Mouse (Mus musculus): Measurements from ENCODE around the gene Styx. TPM values are rescaled to one million over a fixed set of nuclear protein-coding genes. Genes with fewer than 3 reads are reported as not detected.

Gene Styx
- polyA plus RNA-seq, 2 experiments = 3.8 to 15.5 TPM

DNA sequence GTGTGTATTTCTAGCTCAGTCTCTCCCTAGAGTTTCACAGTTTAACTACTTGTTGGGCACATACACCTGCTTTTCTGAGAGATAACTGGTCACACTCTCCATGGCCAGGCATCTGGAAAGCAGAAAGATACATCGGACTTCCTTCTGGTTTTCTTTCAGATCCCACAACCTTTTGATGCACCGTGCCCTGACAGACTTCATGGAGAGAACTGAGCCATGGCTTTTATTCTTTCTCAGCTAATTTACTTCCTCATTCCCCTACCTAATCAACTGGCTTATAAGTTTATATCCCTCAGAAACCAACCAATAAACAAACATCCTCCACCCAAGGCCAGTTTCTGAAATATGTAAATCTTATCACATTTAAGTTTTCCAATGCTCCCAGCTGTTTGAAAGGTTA is 28.4 kb upstream of the Styx start:
- H3K36me3 ChIP-seq (replicated peaks; ENCODE audit: control insufficient read depth, insufficient read depth, low read depth) = no peaks in the 10 kb centered on the region
- no peak overlapping the region for H3K4me3 ChIP-seq (ENCODE audit: insufficient read depth in 1 of 2, low read depth in 2 of 2, low read length in 2 of 2)
- TF ChIP-seq CTCF (IDR thresholded peaks at IDR 0.05; ENCODE audit: low read depth) = no peak
- no peak for TF ChIP-seq EP300 (IDR thresholded peaks at IDR 0.05; ENCODE audit: low read depth)
- H3K4me1 ChIP-seq (replicated peaks; ENCODE audit: control insufficient read depth in 2 of 2, insufficient read depth in 2 of 2, low read length in 1 of 2) = peaks cover 39 to 41% of the 10 kb centered on the region in 2 experiments
- no peaks in the 10 kb centered on the region for H3K9me3 ChIP-seq (ENCODE audit: control insufficient read depth, low read length)
- ATAC-seq (ENCODE audit: insufficient read depth) (no peak), DNase-seq (ENCODE audit: low read depth in 3 of 3, low spot score in 3 of 3) (no peak)
- no peak overlapping the region; the same call in 1 of the 2 replicates for H3K9ac ChIP-seq (replicated peaks)
- no peaks in the 10 kb centered on the region for H3K27me3 ChIP-seq (ENCODE audit: control insufficient read depth, insufficient read depth, low read length)
- peak overlapping the region; percentile 49 for H3K4me2 ChIP-seq (ENCODE audit: low read depth)
- H3K27ac ChIP-seq = peak overlapping the region; percentile 82
- 76% methylated on average over 2 of the region's 2 CpGs for WGBS (ENCODE audit: insufficient replicate concordance)

DNA sequence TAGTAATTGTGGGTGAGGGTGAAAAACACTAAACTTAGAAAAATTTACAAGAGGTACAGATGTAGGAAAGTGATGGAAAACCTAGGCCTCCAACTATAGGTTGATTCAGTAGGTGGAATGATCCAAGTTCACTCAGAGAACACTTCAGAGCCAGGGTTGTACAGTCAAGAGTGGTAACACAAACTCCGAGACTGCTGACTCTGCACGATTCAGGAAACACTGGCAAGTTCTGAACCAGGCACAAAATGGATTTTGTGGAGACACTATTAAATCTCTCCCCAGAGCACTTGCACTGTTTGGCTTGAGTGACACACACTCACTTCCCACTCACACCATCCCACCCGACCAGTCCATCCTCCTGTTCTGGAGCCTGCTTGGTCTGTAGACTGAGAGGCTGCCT is 27.6 kb upstream of the Styx start:
- Histone ChIP-seq H3K27me3 (ENCODE audit: control insufficient read depth, insufficient read depth, low read length) (no peaks in the 10 kb centered on the region), H3K27ac (no peak overlapping the region), H3K4me1 (replicated peaks; ENCODE audit: control insufficient read depth in 2 of 2, insufficient read depth in 2 of 2, low read length in 1 of 2) (peaks cover 43 to 45% of the 10 kb centered on the region in 2 experiments), H3K4me3 (ENCODE audit: insufficient read depth in 1 of 2, low read depth in 2 of 2, low read length in 2 of 2) (no peak overlapping the region), H3K36me3 (replicated peaks; ENCODE audit: control insufficient read depth, insufficient read depth, low read depth) (no peaks in the 10 kb centered on the region), H3K4me2 (ENCODE audit: low read depth) (no peak overlapping the region), H3K9ac (replicated peaks) (no peak overlapping the region), H3K9me3 (ENCODE audit: control insufficient read depth, low read length) (no peaks in the 10 kb centered on the region)
- TF ChIP-seq EP300 (IDR thresholded peaks at IDR 0.05; ENCODE audit: low read depth) = no peak
- TF ChIP-seq CTCF (IDR thresholded peaks at IDR 0.05; ENCODE audit: low read depth) = no peak
- DNase-seq (ENCODE audit: low read depth in 3 of 3, low spot score in 3 of 3) (no peak), ATAC-seq (ENCODE audit: insufficient read depth) (no peak)
- WGBS (ENCODE audit: insufficient replicate concordance) = 74% methylated on average over 3 of the region's 3 CpGs

DNA sequence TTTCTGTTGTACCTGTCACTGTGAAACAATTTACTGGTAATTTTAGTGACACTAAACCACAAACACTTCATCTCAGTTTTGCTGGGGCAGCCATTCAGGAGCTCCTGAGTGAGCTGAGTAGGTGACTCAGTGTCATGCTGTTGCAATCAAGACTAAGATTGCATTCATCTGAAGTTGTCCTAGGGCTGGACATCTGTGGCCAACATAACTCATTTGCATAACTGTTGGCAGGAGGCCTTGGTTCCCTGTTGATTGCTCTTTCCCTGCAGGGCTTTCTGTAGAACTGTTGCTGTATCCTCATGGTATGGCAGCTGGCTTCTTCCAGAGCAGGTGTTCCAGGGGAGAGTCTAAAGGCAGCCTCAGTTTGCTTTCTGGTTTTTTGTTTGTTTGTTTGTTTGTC is 25.4 kb upstream of the Styx start:
- ATAC-seq (ENCODE audit: insufficient read depth) = no peak
- no peak overlapping the region for H3K27ac ChIP-seq
- H3K9me3 ChIP-seq (ENCODE audit: control insufficient read depth, low read length) = no peaks in the 10 kb centered on the region
- TF ChIP-seq CTCF (IDR thresholded peaks at IDR 0.05; ENCODE audit: low read depth) (no peak), EP300 (IDR thresholded peaks at IDR 0.05; ENCODE audit: low read depth) (no peak)
- H3K36me3 ChIP-seq (replicated peaks; ENCODE audit: control insufficient read depth, insufficient read depth, low read depth) = no peaks in the 10 kb centered on the region
- no peak for DNase-seq (ENCODE audit: low read depth in 3 of 3, low spot score in 3 of 3)
- H3K4me1 ChIP-seq (replicated peaks; ENCODE audit: control insufficient read depth in 2 of 2, insufficient read depth in 2 of 2, low read length in 1 of 2) = peaks cover 38% of the 10 kb centered on the region in 2 experiments
- no peak overlapping the region for H3K4me3 ChIP-seq (ENCODE audit: insufficient read depth in 1 of 2, low read depth in 2 of 2, low read length in 2 of 2)
- H3K27me3 ChIP-seq (ENCODE audit: control insufficient read depth, insufficient read depth, low read length) = no peaks in the 10 kb centered on the region
- no peak overlapping the region for H3K4me2 ChIP-seq (ENCODE audit: low read depth)
- H3K9ac ChIP-seq (replicated peaks) = no peak overlapping the region

DNA sequence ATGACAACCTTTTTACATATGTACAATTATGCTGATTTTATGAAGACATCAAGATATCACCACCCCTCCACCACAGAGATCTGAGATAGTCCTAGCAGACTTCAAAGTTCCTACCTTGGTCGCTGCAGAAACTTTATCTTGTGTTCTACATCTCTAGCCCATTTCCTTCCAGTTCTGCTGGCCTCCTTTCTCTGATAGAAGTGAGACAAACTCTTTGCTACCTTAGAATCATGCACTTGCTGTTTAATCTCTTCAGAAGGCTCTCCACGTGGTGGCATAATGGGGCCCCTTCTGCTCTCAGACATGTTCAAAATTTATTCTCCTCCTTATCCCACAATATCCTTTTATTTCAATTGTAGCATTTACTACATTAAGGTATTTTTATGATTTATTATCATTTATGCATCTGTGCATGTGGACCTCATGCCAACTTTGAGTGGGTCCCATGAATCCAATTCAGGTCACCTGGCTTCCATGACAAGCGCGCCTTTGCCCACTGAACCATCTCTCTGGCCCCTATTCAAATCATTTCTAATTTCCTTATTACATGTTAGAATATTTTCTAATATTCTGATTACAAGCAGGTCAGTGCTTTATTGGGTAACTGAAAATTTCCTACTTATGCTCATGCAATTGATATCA is 22.7 kb upstream of the Styx start:
- Histone ChIP-seq H3K36me3 (replicated peaks; ENCODE audit: control insufficient read depth, insufficient read depth, low read depth) (peaks cover 22% of the 10 kb centered on the region), H3K4me2 (ENCODE audit: low read depth) (no peak overlapping the region; the same call in 1 of the 2 replicates), H3K4me3 (ENCODE audit: insufficient read depth in 1 of 2, low read depth in 2 of 2, low read length in 2 of 2) (no peak overlapping the region), H3K27me3 (ENCODE audit: control insufficient read depth, insufficient read depth, low read length) (no peaks in the 10 kb centered on the region), H3K9ac (replicated peaks) (no peak overlapping the region), H3K9me3 (ENCODE audit: control insufficient read depth, low read length) (no peaks in the 10 kb centered on the region), H3K27ac (no peak overlapping the region), H3K4me1 (replicated peaks; ENCODE audit: control insufficient read depth in 2 of 2, insufficient read depth in 2 of 2, low read length in 1 of 2) (peaks cover 16 to 20% of the 10 kb centered on the region in 2 experiments)
- no peak for ATAC-seq (ENCODE audit: insufficient read depth)
- 57% methylated on average over 4 of the region's 4 CpGs for WGBS (ENCODE audit: insufficient replicate concordance)
- DNase-seq (ENCODE audit: low read depth in 3 of 3, low spot score in 3 of 3) = no peak
- TF ChIP-seq CTCF (IDR thresholded peaks at IDR 0.05; ENCODE audit: low read depth) (no peak), EP300 (IDR thresholded peaks at IDR 0.05; ENCODE audit: low read depth) (no peak)

DNA sequence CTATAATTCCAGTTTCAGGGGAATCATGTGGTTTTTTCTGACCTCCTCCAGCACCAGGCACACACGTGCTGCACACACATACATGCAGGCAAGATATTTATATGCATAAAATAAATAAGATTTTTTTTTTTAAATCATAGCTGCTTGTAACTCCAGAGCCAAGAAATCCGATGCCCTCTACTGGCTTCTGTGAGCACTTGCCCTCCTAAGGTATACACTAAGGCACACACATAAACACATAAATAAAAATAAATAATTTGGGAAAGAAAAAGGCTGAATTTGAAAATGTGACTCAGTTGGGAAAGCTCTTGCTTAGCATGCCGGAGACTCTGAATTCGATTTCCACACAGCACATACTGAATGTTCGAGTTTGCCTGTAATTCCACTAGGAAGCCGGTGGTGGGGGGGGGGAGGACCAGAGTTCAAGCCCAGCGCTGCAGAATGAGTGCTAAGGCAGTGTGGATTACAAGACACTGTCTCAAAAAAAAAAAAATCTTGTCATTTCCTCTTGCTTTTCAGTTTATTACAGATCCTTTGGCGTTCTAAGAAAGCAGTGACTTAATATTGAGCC is 21.8 kb upstream of the Styx start:
- Histone ChIP-seq H3K27me3 (ENCODE audit: control insufficient read depth, insufficient read depth, low read length) (no peaks in the 10 kb centered on the region), H3K4me2 (ENCODE audit: low read depth) (peak overlapping the region; percentile 66), H3K36me3 (replicated peaks; ENCODE audit: control insufficient read depth, insufficient read depth, low read depth) (peaks cover 27% of the 10 kb centered on the region), H3K4me3 (ENCODE audit: insufficient read depth in 1 of 2, low read depth in 2 of 2, low read length in 2 of 2) (peak overlapping the region; percentile 42 to 91), H3K27ac (peak overlapping the region; percentile 21), H3K9ac (replicated peaks) (peak overlapping the region; percentile 23; the same call in 1 of the 2 replicates), H3K9me3 (ENCODE audit: control insufficient read depth, low read length) (no peaks in the 10 kb centered on the region), H3K4me1 (replicated peaks; ENCODE audit: control insufficient read depth in 2 of 2, insufficient read depth in 2 of 2, low read length in 1 of 2) (peaks cover 16 to 20% of the 10 kb centered on the region in 2 experiments)
- TF ChIP-seq EP300 (IDR thresholded peaks at IDR 0.05; ENCODE audit: low read depth) = no peak
- ATAC-seq (ENCODE audit: insufficient read depth) = peak; percentile 3; the same call in 1 of the 2 replicates
- no peak for DNase-seq (ENCODE audit: low read depth in 3 of 3, low spot score in 3 of 3)
- 12% methylated on average over 8 of the region's 8 CpGs for WGBS (ENCODE audit: insufficient replicate concordance)
